Mouse (Mus musculus) lung, postnatal 0 days (tissue): ENCODE measurements around the gene Asic4.

Source experiments
- CTCF ChIP-seq: IDR thresholded peaks from 2 replicates; pipeline ENCODE4 v1.5.1; 2016; ENCODE audit warnings: antibody characterized with exemption, mild to moderate bottlenecking
- EP300 ChIP-seq: IDR thresholded peaks from 2 replicates; pipeline ENCODE4 v1.6.1; 2016; ENCODE audit warnings: antibody characterized with exemption, mild to moderate bottlenecking, control low read depth

DNA sequence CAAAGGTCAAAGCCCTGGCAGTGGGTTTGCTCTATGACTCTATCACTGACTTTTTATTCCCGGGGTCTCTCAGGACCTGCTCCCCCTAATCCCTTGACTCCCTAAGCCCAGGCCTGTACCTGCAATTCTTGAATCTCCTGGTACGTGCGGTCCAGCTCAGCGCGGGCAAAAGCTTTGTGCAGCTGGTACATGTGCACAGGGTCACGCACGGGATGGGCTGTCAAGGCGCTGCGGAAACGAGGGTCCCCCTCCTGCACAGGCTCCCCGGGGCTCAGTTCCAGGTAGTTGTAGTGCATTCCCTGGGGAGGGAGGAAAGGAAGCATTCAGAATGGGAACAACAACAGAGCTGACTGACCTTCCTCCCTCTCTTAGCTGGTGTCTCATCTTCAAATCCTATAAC, 26.2 kb downstream of the Asic4 start:
- TF ChIP-seq CTCF (no peak), EP300 (no peak)
